Comparison of ENCODE assay signal across 13 mouse cellular contexts in genomic region chr2:12146612-12147011, GRCm38 (mm10).
"Had no signal": no experiment of that assay in that cellular context is flagged by ENCODE, and none has a peak within 500 bp of the region (broad histone marks: within the 10 kb centered on the region; RNA-seq: fewer than 3 reads in every experiment).

No protein-coding gene starts in this region.

- H3K4me2 ChIP-seq: kidney, embryonic 15.5 days; limb, embryonic 12.5 days; neural tube, embryonic 15.5 days had no signal

- H3K36me3 ChIP-seq: midbrain, embryonic 10.5 days; neural tube, embryonic 15.5 days had no signal

- H3K27me3 ChIP-seq: kidney, embryonic 15.5 days; limb, embryonic 12.5 days; neural tube, embryonic 15.5 days had no signal

- DNase-seq: lung, adult 18-20 months; lung, postnatal 4 days; midbrain, embryonic 14.5 days; thymus, postnatal 4 days had no signal

- H3K4me1 ChIP-seq: kidney, embryonic 15.5 days; limb, embryonic 12.5 days; midbrain, embryonic 10.5 days; neural tube, embryonic 15.5 days had no signal

- H3K4me3 ChIP-seq: kidney, embryonic 15.5 days; left cerebral cortex, adult 2 months; limb, embryonic 12.5 days; midbrain, embryonic 10.5 days; myocyte; neural tube, embryonic 15.5 days had no signal

- ATAC-seq: lung, postnatal 0 days had no signal

- H3K9ac ChIP-seq: kidney, embryonic 15.5 days; limb, embryonic 12.5 days; liver, embryonic 14.5 days; neural tube, embryonic 15.5 days had no signal

- H3K9me3 ChIP-seq: kidney, embryonic 15.5 days; limb, embryonic 12.5 days; midbrain, embryonic 10.5 days; neural tube, embryonic 15.5 days had no signal

- H3K27ac ChIP-seq: kidney, embryonic 15.5 days; left cerebral cortex, adult 2 months; limb, embryonic 12.5 days; liver, embryonic 14.5 days; midbrain, embryonic 10.5 days; neural tube, embryonic 15.5 days; stomach, postnatal 0 days had no signal
